Mouse (Mus musculus): Measurements from ENCODE around the gene Lhfpl2. TPM values are rescaled to one million over a fixed set of nuclear protein-coding genes. Genes with fewer than 3 reads are reported as not detected.
A peak's percentile ranks its signal among the peaks of the same experiment; 100 is the strongest.

Gene Lhfpl2
- polyA plus RNA-seq, 1 experiment from 2014 or later, result 6.8 TPM

- H3K27me3 ChIP-seq (ENCODE audit: control insufficient read depth, insufficient read depth, low read length), result no peaks in the 10 kb centered on the region
- 73% methylated on average over 2 of the region's 2 CpGs for WGBS
Measured at GRCm38 (mm10) chr13:94030551-94030950, 27.0 kb upstream of the Lhfpl2 start.

GRCm38 (mm10) chr13:94037313-94038051, 20.1 kb upstream of the Lhfpl2 start:
- ATAC-seq (ENCODE audit: low FRiP score, low TSS enrichment) (no peak), DNase-seq (ENCODE audit: low spot score) (no peak)
- Histone ChIP-seq H3K36me3 (ENCODE audit: control insufficient read depth, insufficient read depth, low read length) (no peaks in the 10 kb centered on the region), H3K27ac (replicated peaks) (no peak overlapping the region), H3K9ac (ENCODE audit: low read length) (no peak overlapping the region), H3K9me3 (ENCODE audit: control insufficient read depth, low read length) (no peaks in the 10 kb centered on the region), H3K27me3 (ENCODE audit: control insufficient read depth, insufficient read depth, low read length) (no peaks in the 10 kb centered on the region), H3K4me1 (replicated peaks; ENCODE audit: control insufficient read depth, insufficient read depth) (no peaks in the 10 kb centered on the region), H3K4me3 (ENCODE audit: low read depth, low read length) (no peak overlapping the region), H3K4me2 (replicated peaks; ENCODE audit: low read depth) (no peak overlapping the region)
- WGBS, result 34% methylated on average over 6 of the region's 6 CpGs
- TF ChIP-seq EP300 (optimal IDR thresholded peaks at IDR 0.05), result no peak
- TF ChIP-seq CTCF (IDR thresholded peaks at IDR 0.05; ENCODE audit: low read depth), result no peak

More at GRCm38 (mm10) chr13:94030551-94030950, 27.0 kb upstream of the Lhfpl2 start:
- H3K27ac ChIP-seq (replicated peaks), result no peak overlapping the region
- H3K4me1 ChIP-seq (replicated peaks; ENCODE audit: control insufficient read depth, insufficient read depth), result no peaks in the 10 kb centered on the region
- no peak for TF ChIP-seq CTCF (IDR thresholded peaks at IDR 0.05; ENCODE audit: low read depth)
- TF ChIP-seq EP300 (optimal IDR thresholded peaks at IDR 0.05), result no peak
- ATAC-seq (ENCODE audit: low FRiP score, low TSS enrichment) (no peak), DNase-seq (ENCODE audit: low spot score) (no peak)
- H3K4me2 ChIP-seq (replicated peaks; ENCODE audit: low read depth), result no peak overlapping the region
- no peaks in the 10 kb centered on the region for H3K9me3 ChIP-seq (ENCODE audit: control insufficient read depth, low read length)
- no peak overlapping the region for H3K4me3 ChIP-seq (ENCODE audit: low read depth, low read length)
- no peak overlapping the region for H3K9ac ChIP-seq (ENCODE audit: low read length)
- no peaks in the 10 kb centered on the region for H3K36me3 ChIP-seq (ENCODE audit: control insufficient read depth, insufficient read depth, low read length)

DNA sequence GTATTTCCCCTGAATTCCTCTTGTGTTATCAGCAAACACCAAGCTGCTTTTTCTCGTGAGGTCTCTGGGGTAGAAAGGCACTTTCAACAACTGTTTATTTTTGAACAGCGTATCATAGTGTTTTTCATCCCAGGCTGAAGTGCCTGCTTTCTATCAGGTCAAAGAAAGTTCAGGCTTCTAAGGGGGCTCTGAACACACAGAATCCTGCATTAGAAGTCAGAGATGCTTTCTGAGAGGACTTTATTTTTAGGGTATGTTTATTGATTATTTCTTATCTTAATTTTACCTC, 19.6 kb upstream of the Lhfpl2 start:
- 14% methylated on average over 2 of the region's 2 CpGs for WGBS
- Histone ChIP-seq H3K9ac (ENCODE audit: low read length) (no peak overlapping the region), H3K36me3 (ENCODE audit: control insufficient read depth, insufficient read depth, low read length) (no peaks in the 10 kb centered on the region), H3K4me1 (replicated peaks; ENCODE audit: control insufficient read depth, insufficient read depth) (no peaks in the 10 kb centered on the region), H3K27me3 (ENCODE audit: control insufficient read depth, insufficient read depth, low read length) (no peaks in the 10 kb centered on the region), H3K4me2 (replicated peaks; ENCODE audit: low read depth) (no peak overlapping the region), H3K9me3 (ENCODE audit: control insufficient read depth, low read length) (no peaks in the 10 kb centered on the region), H3K4me3 (ENCODE audit: low read depth, low read length) (no peak overlapping the region), H3K27ac (replicated peaks) (no peak overlapping the region)
- no peak for TF ChIP-seq CTCF (IDR thresholded peaks at IDR 0.05; ENCODE audit: low read depth)
- TF ChIP-seq EP300 (optimal IDR thresholded peaks at IDR 0.05), result no peak
- DNase-seq (ENCODE audit: low spot score), result no peak
- no peak for ATAC-seq (ENCODE audit: low FRiP score, low TSS enrichment)

DNA sequence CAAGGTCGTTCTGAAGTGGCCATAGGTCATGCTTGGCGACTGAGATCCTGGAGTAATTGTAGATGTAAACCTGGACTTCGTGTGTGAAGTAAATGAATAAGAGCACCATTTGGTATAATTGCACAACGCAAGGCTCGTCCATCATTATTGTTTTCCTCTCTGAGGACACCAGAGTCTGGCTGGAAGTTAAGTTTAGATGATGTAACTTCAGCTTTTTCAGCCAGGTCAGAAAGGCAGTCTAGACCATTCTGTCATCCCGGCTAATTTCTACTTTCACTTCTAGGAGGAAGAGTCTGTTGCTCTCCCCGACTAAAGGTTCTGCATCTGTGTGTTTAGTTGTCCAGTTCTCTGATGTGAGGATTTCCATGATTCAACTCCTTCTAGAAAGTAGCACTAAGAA, 7.6 kb upstream of the Lhfpl2 start:
- Histone ChIP-seq H3K4me2 (replicated peaks; ENCODE audit: low read depth) (no peak overlapping the region), H3K9ac (ENCODE audit: low read length) (no peak overlapping the region), H3K27ac (replicated peaks) (no peak overlapping the region), H3K27me3 (ENCODE audit: control insufficient read depth, insufficient read depth, low read length) (no peaks in the 10 kb centered on the region), H3K4me3 (ENCODE audit: low read depth, low read length) (no peak overlapping the region), H3K4me1 (replicated peaks; ENCODE audit: control insufficient read depth, insufficient read depth) (no peaks in the 10 kb centered on the region), H3K9me3 (ENCODE audit: control insufficient read depth, low read length) (no peaks in the 10 kb centered on the region), H3K36me3 (ENCODE audit: control insufficient read depth, insufficient read depth, low read length) (no peaks in the 10 kb centered on the region)
- WGBS, result 36% methylated on average over 7 of the region's 7 CpGs
- DNase-seq (ENCODE audit: low spot score) (no peak), ATAC-seq (ENCODE audit: low FRiP score, low TSS enrichment) (no peak; the same call in 1 of the 2 replicates)
- TF ChIP-seq EP300 (optimal IDR thresholded peaks at IDR 0.05), result no peak
- TF ChIP-seq CTCF (IDR thresholded peaks at IDR 0.05; ENCODE audit: low read depth), result no peak

- H3K27ac ChIP-seq (replicated peaks), result no peak overlapping the region
- DNase-seq (ENCODE audit: low spot score) (no peak), ATAC-seq (ENCODE audit: low FRiP score, low TSS enrichment) (no peak)
- no peak overlapping the region for H3K4me2 ChIP-seq (replicated peaks; ENCODE audit: low read depth)
- no peak overlapping the region for H3K4me3 ChIP-seq (ENCODE audit: low read depth, low read length)
- no peaks in the 10 kb centered on the region for H3K4me1 ChIP-seq (replicated peaks; ENCODE audit: control insufficient read depth, insufficient read depth)
- whole genome bisulfite sequencing, result 91% methylated on average over 3 of the region's 3 CpGs
- H3K9ac ChIP-seq (ENCODE audit: low read length), result no peak overlapping the region
- no peaks in the 10 kb centered on the region for H3K27me3 ChIP-seq (ENCODE audit: control insufficient read depth, insufficient read depth, low read length)
- no peaks in the 10 kb centered on the region for H3K36me3 ChIP-seq (ENCODE audit: control insufficient read depth, insufficient read depth, low read length)
- TF ChIP-seq EP300 (optimal IDR thresholded peaks at IDR 0.05), result no peak
- no peak for TF ChIP-seq CTCF (IDR thresholded peaks at IDR 0.05; ENCODE audit: low read depth)
- no peaks in the 10 kb centered on the region for H3K9me3 ChIP-seq (ENCODE audit: control insufficient read depth, low read length)
Measured at GRCm38 (mm10) chr13:94050782-94051181, 6.8 kb upstream of the Lhfpl2 start.

- H3K4me1 ChIP-seq (replicated peaks; ENCODE audit: control insufficient read depth, insufficient read depth), result no peaks in the 10 kb centered on the region
- no peak for TF ChIP-seq EP300 (optimal IDR thresholded peaks at IDR 0.05)
- no peak for TF ChIP-seq CTCF (IDR thresholded peaks at IDR 0.05; ENCODE audit: low read depth)
- H3K36me3 ChIP-seq (ENCODE audit: control insufficient read depth, insufficient read depth, low read length), result no peaks in the 10 kb centered on the region
- no peaks in the 10 kb centered on the region for H3K27me3 ChIP-seq (ENCODE audit: control insufficient read depth, insufficient read depth, low read length)
- no peak for DNase-seq (ENCODE audit: low spot score)
- 0 out of 2 replicates have a peak, but pooled peaks have one; percentile 5 for ATAC-seq (ENCODE audit: low FRiP score, low TSS enrichment)
- H3K4me3 ChIP-seq (ENCODE audit: low read depth, low read length), result peak overlapping the region; percentile 75
- H3K27ac ChIP-seq (replicated peaks), result peak overlapping the region; percentile 82
- H3K4me2 ChIP-seq (replicated peaks; ENCODE audit: low read depth), result peak overlapping the region; percentile 97
- no peaks in the 10 kb centered on the region for H3K9me3 ChIP-seq (ENCODE audit: control insufficient read depth, low read length)
- WGBS, result 6% methylated on average over 17 of the region's 17 CpGs
- H3K9ac ChIP-seq (ENCODE audit: low read length), result peak overlapping the region; percentile 75
Measured at GRCm38 (mm10) chr13:94057036-94057562, 497 bp upstream of the Lhfpl2 start.
